Mouse (Mus musculus) stomach, embryonic 15.5 days (tissue): ENCODE measurements around the gene Ehd1. TPM values are rescaled to one million over a fixed set of nuclear protein-coding genes. Genes with fewer than 3 reads are reported as not detected.

Experiments
- ATAC-seq: fragments of 200-750 bp; cut with Nextera tagmentation; 2 replicates; pipeline ENCODE4 v1.8.0; 2017; ENCODE audit warnings: low read depth, moderate number of reproducible peaks, moderate TSS enrichment; ENCODE audit not compliant: insufficient read depth, low FRiP score
- H3K27ac ChIP-seq: fragments of 300-500 bp; sonication (generic); 2 replicates; pipeline ENCODE4 v1.5.1; 2015; ENCODE audit warnings: mild to moderate bottlenecking, inconsistent platforms
- H3K27me3 ChIP-seq: fragments of 300-500 bp; sonication (generic); replicated peaks from 2 replicates; pipeline ENCODE4 v1.6.1; 2015; ENCODE audit warnings: inconsistent platforms
- H3K36me3 ChIP-seq: fragments of 300-500 bp; sonication (generic); 2 replicates; pipeline ENCODE4 v1.6.1; 2015; ENCODE audit warnings: inconsistent platforms
- H3K4me1 ChIP-seq: fragments of 300-500 bp; sonication (generic); 2 replicates; pipeline ENCODE4 v1.6.1; 2015; ENCODE audit warnings: inconsistent platforms
- H3K4me2 ChIP-seq: fragments of 300-500 bp; sonication (generic); 2 replicates; pipeline ENCODE4 v1.6.1; 2015; ENCODE audit warnings: mild to moderate bottlenecking, inconsistent platforms
- H3K4me3 ChIP-seq: fragments of 300-500 bp; sonication (generic); replicated peaks from 2 replicates; pipeline ENCODE4 v1.5.1; 2015; ENCODE audit warnings: inconsistent platforms
- H3K9ac ChIP-seq: fragments of 300-500 bp; sonication (generic); 2 replicates; pipeline ENCODE4 v1.6.1; 2015; ENCODE audit warnings: inconsistent platforms
- H3K9me3 ChIP-seq: fragments of 300-500 bp; sonication (generic); 2 replicates; pipeline ENCODE4 v1.6.1; 2016; ENCODE audit warnings: inconsistent platforms
- WGBS: fragments of 180-500 bp; shearing (Covaris S2); methylation state at CpG from one replicate; pipeline ENCODE4 v1.1.7; 2015; 5-methylcytosine and 5-hydroxymethylcytosine counted together
- polyA plus RNA-seq: library from polyadenylated mRNA; unstranded; fragments of >200 nt; fragmentation: Nextera tagmentation; extraction: Ambion mirVana; gene quantifications from 2 replicates; pipeline ENCODE4 v1.2.1, GENCODE M21; 2015

The Ehd1 gene
- 67.3 and 73.4 TPM in 2 replicates for polyA plus RNA-seq

DNA sequence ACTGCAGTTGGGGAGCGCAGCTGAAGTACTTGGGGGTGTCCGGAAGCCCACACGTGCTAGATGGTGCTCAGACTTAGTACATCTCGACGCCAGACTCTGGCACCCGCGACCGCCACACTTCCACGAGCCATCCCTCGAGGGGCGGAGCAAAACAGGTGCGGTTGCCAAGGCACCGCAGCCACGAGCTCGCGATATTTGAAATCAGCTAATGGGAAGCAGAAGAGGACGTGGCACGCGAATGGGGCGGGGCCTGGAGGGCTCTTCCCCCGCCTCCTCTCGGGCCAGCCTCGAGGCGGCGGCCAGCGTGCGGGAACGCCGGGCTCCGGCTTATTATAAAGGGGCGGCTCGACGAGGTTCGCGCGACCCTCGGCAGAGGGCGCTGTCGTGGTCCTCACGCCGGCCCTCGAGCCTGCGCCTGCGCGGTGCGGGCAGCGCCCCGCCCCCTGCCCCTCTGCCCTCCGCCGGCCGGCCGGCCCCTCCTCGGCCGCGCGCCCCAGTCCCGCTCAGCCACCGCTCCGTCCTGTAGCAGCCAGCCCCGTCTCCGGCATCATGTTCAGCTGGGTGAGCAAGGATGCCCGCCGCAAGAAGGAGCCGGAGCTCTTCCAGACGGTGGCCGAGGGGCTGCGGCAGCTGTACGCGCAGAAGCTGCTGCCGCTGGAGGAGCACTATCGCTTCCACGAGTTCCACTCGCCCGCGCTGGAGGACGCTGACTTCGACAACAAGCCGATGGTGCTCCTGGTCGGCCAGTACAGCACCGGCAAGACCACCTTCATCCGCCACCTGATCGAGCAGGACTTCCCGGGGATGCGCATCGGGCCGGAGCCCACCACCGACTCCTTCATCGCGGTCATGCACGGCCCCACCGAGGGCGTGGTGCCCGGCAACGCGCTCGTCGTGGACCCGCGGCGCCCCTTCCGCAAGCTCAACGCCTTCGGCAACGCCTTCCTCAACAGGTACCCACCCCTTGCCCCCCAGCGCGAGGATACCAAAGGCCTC lies at the start of gene Ehd1:
TSS of gene Ehd1 (plus strand) at position 300 of the 996 bp plus-strand sequence.
- WGBS = under 1% methylated on average over 101 of the region's 106 CpGs
- H3K4me3 ChIP-seq = peak within 1 kb of the TSS; percentile 87
- peaks cover 37% of the 10 kb centered on the region for H3K4me1 ChIP-seq
- no peaks in the 10 kb centered on the region for H3K9me3 ChIP-seq
- peak within 1 kb of the TSS; percentile 88 for H3K27ac ChIP-seq
- no peaks in the 10 kb centered on the region for H3K27me3 ChIP-seq
- H3K36me3 ChIP-seq = peaks cover 7% of the 10 kb centered on the region
- H3K4me2 ChIP-seq = peak within 1 kb of the TSS; percentile 95
- ATAC-seq = peak; percentile 94
- peak within 1 kb of the TSS; percentile 70 for H3K9ac ChIP-seq

DNA sequence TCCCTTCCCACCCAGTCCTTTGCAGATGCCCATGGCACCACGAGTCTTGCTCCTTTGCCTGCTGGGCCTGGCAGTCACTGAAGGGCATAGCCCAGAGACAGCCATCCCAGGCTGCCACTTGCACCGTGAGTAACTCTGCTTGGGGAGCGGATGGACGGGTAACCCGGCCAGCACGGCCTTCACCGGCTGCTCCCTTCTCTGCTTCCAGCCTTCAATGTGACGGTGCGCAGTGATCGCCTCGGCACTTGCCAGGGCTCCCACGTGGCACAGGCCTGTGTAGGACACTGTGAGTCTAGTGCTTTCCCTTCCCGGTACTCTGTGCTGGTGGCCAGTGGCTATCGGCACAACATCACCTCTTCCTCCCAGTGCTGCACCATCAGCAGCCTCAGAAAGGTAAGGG lies 49.8 kb upstream of the Ehd1 start:
- Histone ChIP-seq H3K4me2 (no peak overlapping the region), H3K36me3 (peaks cover 20% of the 10 kb centered on the region), H3K27ac (no peak overlapping the region), H3K4me1 (no peaks in the 10 kb centered on the region), H3K9me3 (no peaks in the 10 kb centered on the region), H3K27me3 (no peaks in the 10 kb centered on the region), H3K9ac (no peak overlapping the region), H3K4me3 (no peak overlapping the region)
- WGBS = 86% methylated on average over 14 of the region's 14 CpGs
- no peak for ATAC-seq

DNA sequence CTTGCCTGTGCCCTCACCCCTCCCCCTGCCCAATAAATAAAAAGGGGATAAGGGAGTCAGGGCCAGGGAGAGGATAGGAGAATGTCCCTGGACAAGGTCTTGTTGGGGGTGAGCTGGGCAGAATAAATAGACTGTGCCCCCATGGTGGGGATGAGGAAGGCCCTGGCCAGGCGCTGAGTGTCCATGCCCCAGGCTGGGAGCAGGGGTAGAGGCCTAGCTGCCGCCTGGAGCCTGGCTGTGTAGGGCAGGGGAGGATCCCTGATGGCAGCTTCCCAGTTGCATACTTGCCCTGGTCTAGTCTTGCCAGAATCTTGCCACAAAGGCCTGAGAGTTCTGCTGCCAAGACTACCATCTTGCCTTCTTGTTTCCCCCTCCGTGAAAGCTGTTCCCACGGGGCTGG lies 48.7 kb upstream of the Ehd1 start:
- no peaks in the 10 kb centered on the region for H3K9me3 ChIP-seq
- H3K36me3 ChIP-seq = peaks cover 20% of the 10 kb centered on the region
- H3K9ac ChIP-seq = no peak overlapping the region
- H3K4me3 ChIP-seq = no peak overlapping the region
- ATAC-seq = no peak
- no peaks in the 10 kb centered on the region for H3K27me3 ChIP-seq
- no peak overlapping the region for H3K27ac ChIP-seq
- no peaks in the 10 kb centered on the region for H3K4me1 ChIP-seq
- 88% methylated on average over 4 of the region's 4 CpGs for WGBS
- no peak overlapping the region for H3K4me2 ChIP-seq

DNA sequence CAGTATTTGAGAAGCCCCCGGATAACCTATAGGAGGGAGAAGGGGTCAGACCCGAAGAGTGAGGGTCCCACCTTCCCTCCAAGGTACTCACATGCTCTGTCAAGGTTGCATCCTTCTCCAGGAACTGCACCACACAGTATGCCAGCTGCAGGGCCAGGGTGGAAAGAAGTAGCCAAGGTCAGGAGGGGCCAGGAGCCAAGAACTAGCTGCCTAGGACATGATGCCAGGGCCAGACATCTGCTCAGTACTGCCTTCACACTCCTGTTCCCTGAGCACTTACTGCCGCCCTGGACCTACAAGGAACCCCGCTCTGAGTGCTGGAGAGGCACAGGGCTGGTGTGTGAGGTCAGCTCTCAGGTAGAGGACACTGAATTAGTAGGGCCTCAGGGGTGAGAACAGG lies 46.1 kb upstream of the Ehd1 start:
- Histone ChIP-seq H3K27me3 (no peaks in the 10 kb centered on the region), H3K9me3 (no peaks in the 10 kb centered on the region), H3K27ac (no peak overlapping the region), H3K9ac (no peak overlapping the region), H3K4me1 (peaks cover 12% of the 10 kb centered on the region), H3K4me2 (no peak overlapping the region), H3K36me3 (peaks cover 23% of the 10 kb centered on the region), H3K4me3 (no peak overlapping the region)
- ATAC-seq = no peak
- 88% methylated on average over 4 of the region's 4 CpGs for WGBS

DNA sequence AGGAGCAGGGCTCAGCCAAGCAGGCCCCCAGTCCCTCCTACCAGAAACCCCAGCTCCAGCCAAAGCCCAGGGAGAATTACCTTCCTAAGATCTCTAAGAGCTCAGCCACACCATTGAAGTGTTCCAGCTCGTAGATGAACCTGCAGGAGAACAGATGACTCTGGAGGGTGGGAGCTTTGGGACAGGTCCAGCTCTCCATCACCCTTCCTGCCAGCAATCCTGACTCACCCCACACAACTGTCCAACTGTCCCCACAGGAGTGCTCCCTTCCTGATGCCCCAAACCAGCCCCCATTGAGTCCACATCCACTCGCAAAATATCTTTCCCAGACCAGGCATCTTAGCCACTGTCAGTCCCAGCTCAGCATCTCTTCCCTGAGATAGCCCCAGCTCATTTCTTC lies 45.5 kb upstream of the Ehd1 start:
- Histone ChIP-seq H3K27me3 (no peaks in the 10 kb centered on the region), H3K4me1 (peaks cover 12% of the 10 kb centered on the region), H3K4me3 (no peak overlapping the region), H3K27ac (no peak overlapping the region), H3K36me3 (peaks cover 23% of the 10 kb centered on the region), H3K4me2 (no peak overlapping the region), H3K9me3 (no peaks in the 10 kb centered on the region), H3K9ac (no peak overlapping the region)
- no peak for ATAC-seq
- 87% methylated on average over 2 of the region's 2 CpGs for WGBS

DNA sequence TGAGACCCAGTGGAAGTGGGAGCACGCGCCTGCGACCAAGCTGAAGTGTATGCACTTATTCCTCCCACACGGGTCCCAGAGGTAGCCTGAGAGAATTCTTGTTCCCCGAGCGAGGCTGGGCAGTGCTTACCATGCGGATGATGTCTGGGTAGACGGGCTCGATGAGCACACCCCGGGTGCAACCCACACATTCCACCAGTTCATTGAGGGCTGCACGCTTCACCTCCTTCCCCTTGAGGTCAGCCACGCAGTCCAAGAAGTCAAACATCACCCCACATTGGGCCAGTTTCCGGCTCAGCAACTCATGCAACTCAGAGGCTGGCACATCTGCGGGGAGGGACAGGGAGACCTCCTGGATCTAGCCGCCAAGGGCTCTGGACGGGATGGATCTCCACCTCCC lies 42.9 kb upstream of the Ehd1 start:
- H3K36me3 ChIP-seq = peaks cover 10% of the 10 kb centered on the region; the same call in 1 of the 2 replicates
- no peak overlapping the region for H3K27ac ChIP-seq
- no peak overlapping the region for H3K4me2 ChIP-seq
- H3K4me3 ChIP-seq = no peak overlapping the region
- ATAC-seq = no peak
- H3K27me3 ChIP-seq = no peaks in the 10 kb centered on the region
- H3K4me1 ChIP-seq = peaks cover 12% of the 10 kb centered on the region
- H3K9me3 ChIP-seq = no peaks in the 10 kb centered on the region
- WGBS = 87% methylated on average over 16 of the region's 16 CpGs
- no peak overlapping the region for H3K9ac ChIP-seq

DNA sequence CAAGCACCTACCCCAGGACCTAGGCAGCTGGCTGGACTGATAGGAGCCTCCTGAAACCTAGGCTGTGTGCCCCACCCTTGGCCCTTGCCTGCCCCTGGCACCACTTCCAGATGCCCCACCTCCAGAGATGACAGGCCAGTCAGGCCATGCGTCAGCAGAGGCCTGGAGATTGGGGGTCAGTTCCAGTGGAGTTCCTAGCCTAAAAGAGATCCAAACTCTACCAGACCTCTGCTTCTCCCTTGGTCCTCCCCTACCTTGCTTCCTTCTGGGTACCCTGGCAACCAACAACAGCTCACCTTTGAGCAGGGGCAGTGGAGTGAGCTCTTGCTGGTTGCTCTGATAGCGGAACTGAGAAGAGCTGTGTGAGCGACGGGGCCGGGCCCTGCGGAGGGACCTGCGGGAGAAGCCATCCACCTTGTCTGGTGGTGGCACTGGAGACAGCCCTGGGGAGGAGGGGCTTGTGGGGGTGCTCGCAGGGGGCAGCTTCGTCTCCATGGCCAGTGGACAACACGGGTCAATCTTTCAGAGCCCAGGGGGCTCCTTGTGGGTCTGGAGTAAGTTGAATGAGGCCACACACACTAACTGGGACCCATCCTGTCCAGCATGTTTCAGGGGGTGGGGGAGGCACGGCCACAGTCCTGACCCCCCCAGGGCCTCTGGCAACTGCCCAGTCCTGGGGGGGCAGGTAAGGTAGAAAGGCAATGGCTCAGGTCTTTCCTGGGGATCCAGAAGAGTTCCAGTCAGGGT lies 42.0 kb upstream of the Ehd1 start:
- H3K9ac ChIP-seq = peak overlapping the region; percentile 52; the same call in 1 of the 2 replicates
- peak overlapping the region; percentile 82 for H3K4me2 ChIP-seq
- no peak overlapping the region for H3K27ac ChIP-seq
- peak overlapping the region; percentile 80 for H3K4me3 ChIP-seq
- ATAC-seq = no peak
- H3K27me3 ChIP-seq = no peaks in the 10 kb centered on the region
- peaks cover 7% of the 10 kb centered on the region; the same call in 1 of the 2 replicates for H3K36me3 ChIP-seq
- WGBS = 66% methylated on average over 11 of the region's 11 CpGs
- no peaks in the 10 kb centered on the region for H3K9me3 ChIP-seq
- peaks cover 12% of the 10 kb centered on the region for H3K4me1 ChIP-seq

DNA sequence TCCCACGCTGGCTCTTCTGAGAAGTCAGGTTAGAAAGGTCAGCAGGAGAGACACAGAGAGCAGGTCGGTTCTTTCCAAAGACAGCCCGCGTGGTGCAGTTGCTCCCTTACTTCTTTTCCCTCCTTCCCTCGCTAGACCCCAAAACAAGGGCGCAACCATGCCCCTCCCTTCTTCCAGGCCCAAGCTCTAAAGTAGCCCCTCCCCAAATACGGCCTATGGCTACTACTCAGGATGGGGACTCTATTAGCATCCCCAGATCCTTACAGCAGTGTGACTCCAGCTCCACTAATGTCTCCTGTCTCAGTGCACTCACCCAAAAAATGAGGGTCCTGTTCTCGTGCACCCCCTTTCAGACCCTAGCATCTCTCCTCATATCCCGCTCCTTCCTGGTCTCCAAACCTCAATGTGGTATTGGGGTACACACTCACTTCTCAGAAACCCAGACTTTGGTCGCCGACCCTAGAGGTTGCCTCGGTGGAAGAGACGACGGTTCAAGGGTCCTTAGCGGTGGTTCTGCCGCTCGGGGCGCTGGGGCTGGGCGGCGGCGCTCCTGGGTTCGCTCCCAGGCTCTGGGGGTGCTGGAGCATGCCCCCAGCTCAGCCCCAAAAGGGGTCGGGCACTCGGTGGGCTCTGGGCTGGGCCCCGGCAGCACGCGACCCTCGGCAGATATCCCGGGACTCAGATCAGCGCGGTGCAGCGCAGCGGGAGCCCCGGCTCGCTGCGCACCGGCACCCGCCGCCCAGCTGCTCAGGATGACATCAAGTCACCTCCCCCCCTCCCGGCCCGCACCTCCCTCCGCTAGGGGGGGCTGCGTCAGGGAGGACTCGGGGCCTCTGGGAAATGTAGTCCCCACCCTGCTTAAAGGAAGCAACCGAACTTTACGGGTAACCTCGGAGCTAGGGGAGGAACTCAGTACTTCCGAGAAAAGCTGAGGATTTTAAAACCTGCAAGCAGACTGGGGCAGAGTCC lies 41.2 kb upstream of the Ehd1 start, which contains the start of gene Ppp2r5b:
TSS of gene Ppp2r5b (minus strand) at position 789 of the 969 bp plus-strand sequence.
- H3K36me3 ChIP-seq = peaks cover 7% of the 10 kb centered on the region; the same call in 1 of the 2 replicates
- 4% methylated on average over 48 of the region's 48 CpGs for WGBS
- H3K27me3 ChIP-seq = no peaks in the 10 kb centered on the region
- peak; percentile 90 for ATAC-seq
- H3K4me1 ChIP-seq = peaks cover 12% of the 10 kb centered on the region
- H3K4me3 ChIP-seq = peak within 1 kb of the TSS; percentile 80
- peak within 1 kb of the TSS; percentile 99 for H3K27ac ChIP-seq
- H3K9me3 ChIP-seq = no peaks in the 10 kb centered on the region
- H3K9ac ChIP-seq = peak within 1 kb of the TSS; percentile 74
- H3K4me2 ChIP-seq = peak within 1 kb of the TSS; percentile 82

DNA sequence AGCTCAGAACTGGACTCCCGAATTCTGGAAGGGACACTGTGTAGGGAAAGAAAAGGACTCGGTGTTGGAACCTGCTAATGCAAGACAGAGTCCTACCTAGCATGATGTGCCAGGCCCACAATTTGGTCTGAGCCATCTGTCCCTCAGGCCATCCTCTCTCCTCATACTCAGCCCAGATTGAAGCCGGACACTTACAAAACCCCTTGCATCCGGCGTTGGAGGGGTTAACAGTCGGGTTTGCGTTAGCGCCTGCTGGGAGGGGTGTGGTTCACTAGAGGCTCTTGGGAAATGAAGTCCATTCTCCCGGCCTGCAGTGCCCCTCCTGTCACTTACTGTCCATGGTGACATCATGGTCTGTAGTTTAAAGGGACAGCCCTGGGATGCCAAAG lies 40.5 kb upstream of the Ehd1 start:
- WGBS = under 1% methylated on average over 9 of the region's 9 CpGs
- Histone ChIP-seq H3K9me3 (no peaks in the 10 kb centered on the region), H3K36me3 (0 out of 2 replicates have a peak, but pooled peaks cover 3% of the 10 kb centered on the region), H3K4me2 (peak overlapping the region; percentile 82), H3K4me1 (peaks cover 17% of the 10 kb centered on the region), H3K27me3 (no peaks in the 10 kb centered on the region), H3K9ac (peak overlapping the region; percentile 74), H3K27ac (peak overlapping the region; percentile 99), H3K4me3 (peak overlapping the region; percentile 80)
- peak; percentile 87 for ATAC-seq

DNA sequence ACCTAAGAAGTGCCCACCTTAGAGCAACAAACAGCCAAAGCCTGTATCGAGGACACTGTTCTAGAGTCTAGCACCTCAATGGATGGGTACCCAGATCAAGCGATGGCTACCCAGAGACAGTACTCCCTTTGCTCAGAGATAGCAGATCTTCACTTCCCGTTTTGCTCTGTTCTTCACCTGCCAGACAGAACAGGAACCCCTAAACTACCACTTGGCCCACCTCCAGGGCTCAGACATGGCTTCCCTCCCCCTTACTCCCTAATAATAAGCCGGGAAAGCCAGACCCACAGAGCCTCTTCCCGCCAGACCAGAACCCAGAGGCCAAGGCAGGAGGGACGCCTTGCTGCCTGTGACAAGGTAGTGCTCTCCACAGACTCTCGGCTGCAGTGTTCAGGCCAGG lies 39.7 kb upstream of the Ehd1 start:
- Histone ChIP-seq H3K9me3 (no peaks in the 10 kb centered on the region), H3K4me1 (peaks cover 17% of the 10 kb centered on the region), H3K36me3 (0 out of 2 replicates have a peak, but pooled peaks cover 3% of the 10 kb centered on the region), H3K4me2 (no peak overlapping the region), H3K9ac (no peak overlapping the region), H3K27ac (no peak overlapping the region), H3K27me3 (no peaks in the 10 kb centered on the region), H3K4me3 (no peak overlapping the region)
- ATAC-seq = no peak
- 68% methylated on average over 7 of the region's 7 CpGs for WGBS

DNA sequence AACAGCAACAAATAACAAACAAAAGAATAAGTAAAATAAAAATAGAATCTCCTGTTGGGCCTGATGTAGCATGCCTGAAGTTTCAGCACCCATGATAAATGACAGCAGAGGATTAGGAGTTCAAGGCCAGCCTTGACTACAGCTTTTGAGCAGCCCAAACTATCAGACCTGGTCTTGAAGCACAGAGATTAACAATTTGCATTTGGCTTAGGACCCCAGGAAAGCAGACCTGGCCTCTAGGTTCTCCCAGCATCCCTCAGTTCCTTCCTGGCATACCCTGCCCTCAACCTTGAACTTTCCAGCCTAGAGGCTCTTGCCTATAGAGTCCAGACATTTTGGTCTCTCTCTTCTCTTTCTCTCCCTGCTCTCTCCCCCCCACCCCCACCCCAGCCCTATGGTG lies 37.8 kb upstream of the Ehd1 start:
- Histone ChIP-seq H3K4me3 (no peak overlapping the region), H3K4me1 (peaks cover 31% of the 10 kb centered on the region), H3K27ac (no peak overlapping the region), H3K9ac (no peak overlapping the region), H3K36me3 (no peaks in the 10 kb centered on the region), H3K9me3 (no peaks in the 10 kb centered on the region), H3K27me3 (no peaks in the 10 kb centered on the region), H3K4me2 (no peak overlapping the region)
- ATAC-seq = no peak
